Mouse (Mus musculus) midbrain, embryonic 16.5 days (tissue): ENCODE results near the gene Ttc28. TPM values are rescaled to one million over a fixed set of nuclear protein-coding genes. Genes with fewer than 3 reads are reported as not detected.

Experiments used
- ATAC-seq: fragments of 200-750 bp; cut with Nextera tagmentation; 2 replicates; pipeline ENCODE4 v1.8.0; 2017; ENCODE audit warnings: moderate TSS enrichment
- H3K27ac ChIP-seq: fragments of 300-500 bp; sonication (generic); 2 replicates; pipeline ENCODE4 v1.5.1; 2014; ENCODE audit warnings: mild to moderate bottlenecking, low read length, mixed read lengths
- H3K27me3 ChIP-seq: fragments of 300-500 bp; sonication (generic); 2 replicates; pipeline ENCODE4 v1.6.1; 2014; ENCODE audit warnings: low read depth, low read length, mixed read lengths; ENCODE audit not compliant: control insufficient read depth, insufficient read depth
- H3K36me3 ChIP-seq: fragments of 300-500 bp; sonication (generic); 2 replicates; pipeline ENCODE4 v1.6.1; 2014; ENCODE audit warnings: mild to moderate bottlenecking, low read length, moderate library complexity, mixed read lengths; ENCODE audit not compliant: control insufficient read depth, insufficient read depth
- H3K4me1 ChIP-seq: fragments of 300-500 bp; sonication (generic); 2 replicates; pipeline ENCODE4 v1.6.1; 2014; ENCODE audit warnings: mild to moderate bottlenecking, low read length, mixed read lengths; ENCODE audit not compliant: control insufficient read depth, insufficient read depth
- H3K4me2 ChIP-seq: fragments of 300-500 bp; sonication (generic); 2 replicates; pipeline ENCODE4 v1.6.1; 2014; ENCODE audit warnings: mild to moderate bottlenecking, low read length, mixed read lengths
- H3K4me3 ChIP-seq: fragments of 300-500 bp; sonication (generic); 2 replicates; pipeline ENCODE4 v1.5.1; 2014; ENCODE audit warnings: low read depth, mild to moderate bottlenecking, low read length, moderate library complexity, mixed read lengths
- H3K9ac ChIP-seq: fragments of 300-500 bp; sonication (generic); 2 replicates; pipeline ENCODE4 v1.6.1; 2014; ENCODE audit warnings: low read depth, low read length, mixed read lengths
- H3K9me3 ChIP-seq: fragments of 300-500 bp; sonication (generic); replicated peaks from 2 replicates; pipeline ENCODE4 v1.6.1; 2014; ENCODE audit warnings: mild to moderate bottlenecking, low read length, mixed read lengths; ENCODE audit not compliant: control insufficient read depth, poor library complexity, severe bottlenecking
- WGBS: fragments of 180-500 bp; shearing (Covaris S2); extraction: QIAGEN DNeasy Blood & Tissue Kit; methylation state at CpG from one replicate; pipeline ENCODE4 v1.1.7; 2014; 5-methylcytosine and 5-hydroxymethylcytosine counted together
- polyA plus RNA-seq: library from polyadenylated mRNA; unstranded; fragments of >200 nt; fragmentation: Nextera tagmentation; extraction: Ambion mirVana; gene quantifications from 2 replicates; pipeline ENCODE4 v1.2.1, GENCODE M21; 2015

The Ttc28 gene
- polyA plus RNA-seq, 1 experiment from 2014 or later: 16.6 TPM

DNA sequence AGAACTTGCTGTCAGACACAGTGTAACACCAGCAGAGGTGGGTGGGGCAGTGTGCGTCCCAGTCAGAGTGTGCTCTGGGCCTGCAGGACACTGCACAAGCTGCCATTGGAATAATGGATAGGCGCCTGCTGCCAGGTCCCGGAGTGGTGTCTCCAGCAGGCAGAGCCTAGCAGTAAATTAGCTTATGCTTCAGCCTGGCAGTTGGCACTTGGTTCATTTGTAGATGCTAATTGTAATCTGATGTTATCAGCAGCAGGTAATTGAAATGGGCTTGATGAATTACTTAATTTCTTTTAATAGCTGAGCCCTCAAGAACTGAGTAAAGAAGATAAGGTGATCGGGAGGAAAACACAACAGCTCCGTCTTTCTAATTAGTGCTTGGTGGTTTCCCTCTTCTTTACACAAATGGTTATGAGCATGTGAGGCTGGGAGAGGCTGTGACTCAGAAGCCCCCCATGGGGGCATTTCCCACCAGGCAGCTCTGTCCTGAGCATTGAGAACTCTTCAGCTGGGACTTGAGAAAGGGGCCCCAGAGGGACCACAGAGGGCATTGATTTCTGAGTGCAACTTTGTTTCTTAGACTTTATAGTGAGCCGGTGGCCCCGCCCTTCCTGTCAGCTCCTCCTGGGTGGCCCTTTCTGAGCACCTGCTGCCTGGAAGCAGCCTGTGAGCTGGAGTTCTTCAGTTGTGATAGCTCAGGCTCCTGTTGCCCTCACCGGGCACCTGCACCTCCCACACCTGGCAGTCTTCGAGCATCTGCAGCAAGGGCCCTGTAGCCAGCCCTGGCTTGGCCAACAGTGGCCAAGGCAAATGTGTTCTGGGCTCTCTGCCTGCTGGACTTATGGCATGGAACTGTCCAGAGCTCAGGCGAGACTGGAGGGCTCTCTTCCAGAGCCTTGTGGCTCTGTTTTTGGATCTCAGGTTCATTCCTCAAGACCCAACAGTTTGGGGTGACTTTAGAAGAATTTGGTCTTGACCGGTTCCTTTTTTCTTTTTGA, 316.2 kb downstream of the Ttc28 start:
- Histone ChIP-seq H3K4me3 (no peak overlapping the region), H3K36me3 (no peaks in the 10 kb centered on the region), H3K4me2 (no peak overlapping the region), H3K27ac (peak overlapping the region; percentile 47; the same call in 1 of the 2 replicates), H3K9ac (0 out of 2 replicates have a peak overlapping the region, but pooled peaks have one; percentile 30), H3K4me1 (peaks cover 54% of the 10 kb centered on the region), H3K27me3 (no peaks in the 10 kb centered on the region; the same call in 1 of the 2 replicates), H3K9me3 (no peaks in the 10 kb centered on the region)
- 53% methylated on average over 11 of the region's 11 CpGs for WGBS
- peak; percentile 51; the same call in 1 of the 2 replicates for ATAC-seq

DNA sequence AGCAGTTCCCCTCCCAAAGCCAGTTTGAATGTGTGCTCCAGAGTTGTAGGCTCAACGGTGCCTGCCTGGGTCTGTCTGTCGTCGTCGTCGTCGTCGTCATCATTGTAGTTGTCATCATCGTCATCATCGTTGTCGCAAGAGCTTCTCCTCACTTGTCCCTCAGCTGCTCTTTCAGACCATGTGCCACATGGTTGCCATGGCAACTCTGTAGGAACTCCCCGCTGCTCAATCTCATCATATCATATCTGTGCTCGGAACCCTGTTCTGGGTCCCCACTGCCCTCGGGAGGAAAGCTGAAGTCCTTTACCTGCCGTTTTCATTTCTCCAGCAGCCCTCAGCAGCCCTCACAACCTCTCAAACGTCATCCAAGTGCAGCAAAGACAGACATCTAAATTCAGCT, 318.1 kb downstream of the Ttc28 start:
- no peak for ATAC-seq

DNA sequence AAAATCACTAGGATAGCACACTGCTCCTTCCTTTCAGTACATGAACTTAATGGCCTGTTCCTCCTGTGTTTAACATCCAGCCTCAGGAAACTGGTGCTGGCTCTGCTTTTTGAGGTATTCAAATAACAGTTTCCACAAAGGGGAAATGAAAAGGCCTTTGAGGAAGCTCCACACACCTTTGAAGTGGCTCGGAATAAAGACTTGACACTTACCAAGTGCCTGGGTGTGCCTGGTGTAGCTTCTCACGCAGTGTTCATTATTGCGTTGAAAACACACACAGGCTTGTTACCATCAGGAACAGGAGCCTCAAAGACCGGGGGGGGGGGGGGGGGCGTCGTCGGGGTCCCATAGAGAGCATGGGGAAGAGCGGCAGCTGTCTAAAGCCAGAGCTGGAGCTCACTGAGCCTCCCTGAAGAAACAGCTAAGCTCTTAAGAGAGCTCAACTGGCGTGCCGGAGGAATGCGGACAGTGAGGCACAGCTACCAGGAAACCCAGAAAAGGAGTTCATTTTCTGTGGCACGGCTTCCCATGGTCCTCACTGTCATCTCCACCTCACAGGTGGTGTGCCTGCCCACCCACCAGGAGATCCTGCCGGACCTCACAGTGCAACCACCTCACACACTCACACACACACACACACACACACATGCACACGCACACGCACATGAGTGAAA, 320.7 kb downstream of the Ttc28 start:
- H3K4me2 ChIP-seq: no peak overlapping the region
- H3K27me3 ChIP-seq: no peaks in the 10 kb centered on the region; the same call in 1 of the 2 replicates
- peak overlapping the region; percentile 65 for H3K27ac ChIP-seq
- no peaks in the 10 kb centered on the region for H3K36me3 ChIP-seq
- 19% methylated on average over 11 of the region's 15 CpGs for WGBS
- H3K9me3 ChIP-seq: no peaks in the 10 kb centered on the region
- ATAC-seq: 0 out of 2 replicates have a peak, but pooled peaks have one; percentile 33
- H3K9ac ChIP-seq: no peak overlapping the region
- peaks cover 75% of the 10 kb centered on the region for H3K4me1 ChIP-seq
- no peak overlapping the region for H3K4me3 ChIP-seq

More for the DNA sequence above, 318.1 kb downstream of the Ttc28 start:
- Histone ChIP-seq H3K4me1 (peaks cover 66% of the 10 kb centered on the region), H3K27ac (0 out of 2 replicates have a peak overlapping the region, but pooled peaks have one; percentile 11), H3K4me3 (no peak overlapping the region), H3K27me3 (no peaks in the 10 kb centered on the region; the same call in 1 of the 2 replicates), H3K4me2 (no peak overlapping the region), H3K36me3 (no peaks in the 10 kb centered on the region), H3K9ac (no peak overlapping the region), H3K9me3 (no peaks in the 10 kb centered on the region)
- WGBS: 53% methylated on average over 15 of the region's 15 CpGs

DNA sequence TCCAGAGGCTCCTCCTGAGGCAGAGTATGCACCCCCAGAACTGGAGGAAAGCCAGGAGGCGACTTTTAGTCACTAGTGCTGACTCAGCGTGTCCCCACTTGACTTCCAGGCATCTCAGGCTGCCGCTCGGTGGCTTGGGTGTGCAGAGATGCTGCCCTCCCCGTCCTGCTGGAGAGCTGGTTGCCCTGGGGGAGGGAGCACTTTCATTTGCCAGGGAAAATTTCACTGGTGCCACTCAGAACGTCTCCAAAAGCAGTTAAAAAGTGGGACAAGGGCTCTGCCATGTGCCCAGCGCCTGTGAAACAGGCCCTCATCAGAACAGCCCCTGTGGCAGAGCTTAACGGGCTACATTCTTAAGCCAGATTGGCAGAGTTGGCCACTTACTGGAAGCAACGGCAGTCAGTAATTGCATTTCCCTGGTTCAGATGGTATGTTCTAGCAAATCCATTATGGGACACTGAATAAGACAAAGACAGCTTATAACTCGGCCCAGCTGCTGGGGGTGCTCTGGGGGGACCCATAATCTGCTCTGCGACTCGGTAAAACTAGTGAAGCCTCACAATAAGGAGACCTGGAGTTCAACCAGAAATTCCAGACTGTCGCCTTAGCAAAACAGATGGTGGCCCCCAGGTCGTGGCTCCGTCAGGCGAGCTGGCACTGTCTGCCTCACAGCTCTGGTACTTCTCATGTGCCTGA, 321.5 kb downstream of the Ttc28 start:
- H3K4me1 ChIP-seq: peaks cover 74% of the 10 kb centered on the region
- peak overlapping the region; percentile 65 for H3K27ac ChIP-seq
- H3K9ac ChIP-seq: no peak overlapping the region; the same call in 1 of the 2 replicates
- ATAC-seq: peak; percentile 40
- no peak overlapping the region for H3K4me3 ChIP-seq
- no peaks in the 10 kb centered on the region for H3K36me3 ChIP-seq
- H3K9me3 ChIP-seq: no peaks in the 10 kb centered on the region
- no peak overlapping the region for H3K4me2 ChIP-seq
- WGBS: 27% methylated on average over 16 of the region's 16 CpGs
- no peaks in the 10 kb centered on the region; the same call in 1 of the 2 replicates for H3K27me3 ChIP-seq

DNA sequence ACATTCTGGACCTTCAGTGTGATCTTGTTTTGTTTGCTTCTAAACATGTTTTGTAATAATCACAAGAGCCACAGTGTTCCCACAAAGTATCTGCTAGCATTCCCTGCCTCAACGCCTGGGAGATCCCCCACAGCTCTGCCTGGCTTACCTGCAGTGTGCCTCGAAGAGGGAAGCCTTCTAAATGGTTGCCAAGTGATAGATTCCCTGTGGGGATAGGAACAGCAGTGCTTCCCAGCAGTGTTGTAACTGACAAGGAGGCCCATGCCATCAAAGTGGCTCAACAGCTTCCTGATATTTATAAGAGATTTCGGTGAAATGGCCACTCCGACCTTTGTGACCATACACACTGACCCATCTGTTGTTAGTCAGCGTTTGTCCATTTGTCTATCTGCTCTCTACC, 324.6 kb downstream of the Ttc28 start:
- H3K9ac ChIP-seq: no peak overlapping the region
- H3K4me2 ChIP-seq: no peak overlapping the region
- H3K9me3 ChIP-seq: no peaks in the 10 kb centered on the region
- H3K27ac ChIP-seq: peak overlapping the region; percentile 64
- no peak for ATAC-seq
- no peaks in the 10 kb centered on the region for H3K27me3 ChIP-seq
- H3K4me3 ChIP-seq: no peak overlapping the region
- peaks cover 62% of the 10 kb centered on the region for H3K4me1 ChIP-seq
- WGBS: 67% methylated on average over 5 of the region's 5 CpGs
- H3K36me3 ChIP-seq: no peaks in the 10 kb centered on the region

DNA sequence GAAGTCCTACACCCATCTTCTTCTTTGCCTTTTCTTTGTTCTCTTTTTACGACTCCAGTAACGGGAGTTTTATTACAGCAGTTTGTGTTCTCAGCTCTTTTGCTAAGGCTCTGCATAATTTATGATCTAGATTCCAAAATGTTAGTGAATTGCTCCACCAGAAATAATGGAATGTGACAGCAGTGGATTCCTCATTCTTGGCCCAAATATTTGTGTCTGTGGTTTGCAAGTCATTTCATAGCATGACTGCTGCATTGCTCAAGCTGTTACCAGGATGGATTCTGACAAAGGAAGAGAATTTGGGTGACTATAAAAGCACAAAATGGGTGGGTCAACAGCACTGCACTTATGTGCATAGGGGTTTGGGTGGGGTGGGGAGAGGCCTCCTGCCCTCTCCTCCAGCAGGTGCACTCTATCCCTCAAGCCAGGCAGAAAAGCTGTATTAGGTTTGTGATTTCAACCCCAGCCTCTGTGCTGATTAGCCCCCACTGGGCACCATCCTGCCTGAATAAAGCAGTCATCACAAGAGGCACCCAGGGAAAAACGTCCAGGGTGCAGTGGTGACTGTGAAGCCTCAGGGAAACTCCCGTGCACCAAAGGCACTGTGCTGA, 325.5 kb downstream of the Ttc28 start:
- H3K9ac ChIP-seq: 0 out of 2 replicates have a peak overlapping the region, but pooled peaks have one; percentile 15
- peaks cover 54% of the 10 kb centered on the region for H3K4me1 ChIP-seq
- no peak overlapping the region for H3K4me2 ChIP-seq
- 36% methylated on average over 4 of the region's 4 CpGs for WGBS
- no peak overlapping the region for H3K4me3 ChIP-seq
- peak overlapping the region; percentile 64 for H3K27ac ChIP-seq
- no peaks in the 10 kb centered on the region for H3K9me3 ChIP-seq
- H3K27me3 ChIP-seq: no peaks in the 10 kb centered on the region
- ATAC-seq: no peak
- no peaks in the 10 kb centered on the region for H3K36me3 ChIP-seq

DNA sequence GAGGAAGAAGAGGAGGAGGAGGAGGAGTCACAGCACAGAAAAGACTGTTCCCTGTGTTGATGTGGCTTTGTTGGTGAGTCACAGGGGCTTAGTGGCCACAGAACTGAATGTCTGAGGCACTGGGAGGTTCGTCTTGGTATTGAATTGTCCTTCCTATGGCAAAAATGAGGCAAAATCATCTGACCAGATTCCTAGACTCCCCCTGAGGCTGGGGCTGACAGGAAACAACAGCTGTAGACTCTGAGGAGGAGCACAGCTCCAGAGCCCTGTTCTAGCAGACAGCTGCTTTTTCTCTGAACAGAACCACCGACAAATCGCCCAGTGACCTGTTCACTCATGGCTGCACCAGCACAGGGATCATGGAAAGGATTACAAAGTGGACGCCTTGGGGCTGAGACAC, 326.2 kb downstream of the Ttc28 start:
- Histone ChIP-seq H3K4me3 (no peak overlapping the region), H3K4me2 (no peak overlapping the region), H3K9ac (0 out of 2 replicates have a peak overlapping the region, but pooled peaks have one; percentile 10), H3K36me3 (no peaks in the 10 kb centered on the region), H3K4me1 (peaks cover 47% of the 10 kb centered on the region), H3K9me3 (no peaks in the 10 kb centered on the region), H3K27me3 (no peaks in the 10 kb centered on the region), H3K27ac (0 out of 2 replicates have a peak overlapping the region, but pooled peaks have one; percentile 33)
- WGBS: 27% methylated on average over 4 of the region's 4 CpGs
- ATAC-seq: no peak
